Mouse (Mus musculus) heart, embryonic 11.5 days (tissue): ENCODE data around the gene Gne. TPM values are rescaled to one million over a fixed set of nuclear protein-coding genes. Genes with fewer than 3 reads are reported as not detected.

Source experiments
- ATAC-seq: fragments of 200-750 bp; cut with Nextera tagmentation; replicated peaks from 2 replicates; pipeline ENCODE4 v1.8.0; 2017; ENCODE audit warnings: moderate library complexity; ENCODE audit not compliant: insufficient number of reproducible peaks, low FRiP score, low TSS enrichment
- H3K27ac ChIP-seq: fragments of 300-500 bp; sonication (generic); 2 replicates; pipeline ENCODE4 v1.5.1; 2014; ENCODE audit warnings: mild to moderate bottlenecking, low read depth, low read length
- H3K27me3 ChIP-seq: fragments of 300-500 bp; sonication (generic); 2 replicates; pipeline ENCODE4 v1.6.1; 2014; ENCODE audit warnings: mild to moderate bottlenecking, low read length, mixed read lengths; ENCODE audit not compliant: control insufficient read depth, insufficient read depth
- H3K36me3 ChIP-seq: fragments of 300-500 bp; sonication (generic); 2 replicates; pipeline ENCODE4 v1.6.1; 2014; ENCODE audit warnings: mild to moderate bottlenecking, low read length, moderate library complexity, mixed read lengths; ENCODE audit not compliant: control insufficient read depth, insufficient read depth
- H3K4me1 ChIP-seq: fragments of 300-500 bp; sonication (generic); 2 replicates; pipeline ENCODE4 v1.6.1; 2014; ENCODE audit warnings: low read length; ENCODE audit not compliant: control insufficient read depth, insufficient read depth
- H3K4me2 ChIP-seq: fragments of 300-500 bp; sonication (generic); 2 replicates; pipeline ENCODE4 v1.6.1; 2014; ENCODE audit warnings: mild to moderate bottlenecking, moderate library complexity
- H3K4me3 ChIP-seq: fragments of 300-500 bp; sonication (generic); 2 replicates; pipeline ENCODE4 v1.5.1; 2014; ENCODE audit warnings: low read depth, low read length
- H3K9ac ChIP-seq: fragments of 300-500 bp; sonication (generic); 2 replicates; pipeline ENCODE4 v1.6.1; 2014; ENCODE audit warnings: mild to moderate bottlenecking, low read depth, low read length, moderate library complexity
- H3K9me3 ChIP-seq: fragments of 300-500 bp; sonication (generic); replicated peaks from 2 replicates; pipeline ENCODE4 v1.6.1; 2016; ENCODE audit warnings: low read length; ENCODE audit not compliant: control insufficient read depth
- WGBS: fragments of 180-500 bp; shearing (Covaris S2); extraction: QIAGEN DNeasy Blood & Tissue Kit; methylation state at CpG from one replicate; pipeline ENCODE4 v1.1.7; 2014; ENCODE audit not compliant: insufficient replicate concordance; 5-methylcytosine and 5-hydroxymethylcytosine counted together
- polyA plus RNA-seq: library from polyadenylated mRNA; unstranded; fragments of >200 nt; fragmentation: Nextera tagmentation; extraction: Ambion mirVana; gene quantifications from 2 replicates; pipeline ENCODE4 v1.2.1, GENCODE M21; 2014

Gene Gne
- polyA plus RNA-seq, 1 experiment from 2014 or later, result 31.1 TPM

DNA sequence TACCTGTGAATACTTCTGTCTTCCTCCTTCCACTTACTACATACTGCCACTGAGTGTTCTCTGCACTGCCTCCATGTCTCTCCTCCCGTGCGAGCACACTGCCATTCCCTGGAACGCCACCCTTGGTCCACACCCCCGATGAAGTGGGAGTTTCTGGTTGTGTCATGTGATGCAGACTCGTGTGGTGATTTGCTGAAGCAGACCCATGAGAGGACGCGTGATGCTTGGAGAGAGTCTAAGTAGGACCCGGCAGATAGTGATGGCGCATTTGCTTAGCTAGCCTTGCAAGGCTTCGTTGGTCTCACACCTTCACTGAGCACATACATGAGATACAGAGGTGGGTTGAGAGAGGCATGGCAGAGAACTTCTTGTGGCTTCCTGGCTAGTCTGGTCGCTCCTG lies 90.9 kb downstream of the Gne start:
- no peak overlapping the region for H3K4me2 ChIP-seq
- H3K9me3 ChIP-seq, result no peaks in the 10 kb centered on the region
- H3K36me3 ChIP-seq, result no peaks in the 10 kb centered on the region
- H3K4me3 ChIP-seq, result no peak overlapping the region
- no peaks in the 10 kb centered on the region for H3K4me1 ChIP-seq
- ATAC-seq, result no peak
- H3K27me3 ChIP-seq, result no peaks in the 10 kb centered on the region
- H3K9ac ChIP-seq, result no peak overlapping the region
- H3K27ac ChIP-seq, result no peak overlapping the region
- WGBS, result 88% methylated on average over 11 of the region's 11 CpGs

DNA sequence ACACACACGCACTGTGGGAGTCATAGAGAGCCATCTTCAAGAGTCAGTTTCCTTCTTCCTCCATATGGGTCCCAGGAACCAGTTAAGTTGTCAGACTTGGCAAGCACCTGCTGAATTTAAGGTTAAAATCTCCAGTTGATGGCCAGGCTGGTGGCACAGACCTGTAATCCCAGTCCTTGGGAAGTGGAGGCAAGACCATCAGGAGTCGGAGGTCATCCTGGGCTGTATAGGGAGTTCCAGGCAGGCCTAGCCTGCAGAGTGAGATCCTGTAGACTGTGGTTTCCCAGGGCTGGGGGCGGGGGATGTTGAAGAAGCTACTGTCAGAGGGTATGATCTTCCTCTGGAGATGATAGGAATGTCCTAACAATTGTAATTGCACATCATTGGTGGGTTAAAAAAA lies 95.0 kb downstream of the Gne start:
- H3K9me3 ChIP-seq, result no peaks in the 10 kb centered on the region
- no peaks in the 10 kb centered on the region for H3K27me3 ChIP-seq
- ATAC-seq, result no peak
- no peak overlapping the region for H3K4me2 ChIP-seq
- H3K9ac ChIP-seq, result no peak overlapping the region
- H3K4me1 ChIP-seq, result no peaks in the 10 kb centered on the region
- 84% methylated on average over 3 of the region's 3 CpGs for WGBS
- no peak overlapping the region for H3K4me3 ChIP-seq
- H3K27ac ChIP-seq, result no peak overlapping the region
- H3K36me3 ChIP-seq, result no peaks in the 10 kb centered on the region

- no peak for ATAC-seq
- Histone ChIP-seq H3K36me3 (no peaks in the 10 kb centered on the region), H3K4me2 (no peak overlapping the region), H3K4me1 (peaks cover 4% of the 10 kb centered on the region; the same call in 1 of the 2 replicates), H3K27me3 (0 out of 2 replicates have a peak, but pooled peaks cover 2% of the 10 kb centered on the region), H3K9me3 (no peaks in the 10 kb centered on the region), H3K4me3 (no peak overlapping the region), H3K27ac (no peak overlapping the region), H3K9ac (no peak overlapping the region)
- 84% methylated on average over 19 of the region's 19 CpGs for WGBS
These were observed 99.7 kb downstream of the Gne start for GRCm38 (mm10) chr4:43984326-43984725.

Other genes starting within 250 kb of the Gne start
- gene Olfr157, start 244.0 kb downstream of the Gne start, polyA plus RNA-seq, result 0.03 TPM in 2 replicates
- gene Olfr155, start 232.6 kb downstream of the Gne start, polyA plus RNA-seq, result not detected in 2 replicates
- gene Reck, start 208.6 kb downstream of the Gne start, polyA plus RNA-seq, result 11.8 and 13.6 TPM in 2 replicates
- 112 and 136 TPM in 2 replicates for gene Glipr2, start 126.8 kb downstream of the Gne start, polyA plus RNA-seq
- not detected in 2 replicates for gene Ccin, start 100.7 kb downstream of the Gne start, polyA plus RNA-seq
- gene Clta, start 79.7 kb downstream of the Gne start, polyA plus RNA-seq, result 157 and 162 TPM in 2 replicates
- 25.8 and 28.7 TPM in 2 replicates for gene Rnf38, start 149.6 kb upstream of the Gne start, polyA plus RNA-seq
- 29.4 and 29.8 TPM in 2 replicates for gene Melk, start 216.7 kb upstream of the Gne start, polyA plus RNA-seq